Mouse (Mus musculus): ENCODE results near the gene Gipc3. TPM values are rescaled to one million over a fixed set of nuclear protein-coding genes. Genes with fewer than 3 reads are reported as not detected.

Gene Gipc3
- polyA plus RNA-seq, 2 experiments, result 0.06 to 0.09 TPM

DNA sequence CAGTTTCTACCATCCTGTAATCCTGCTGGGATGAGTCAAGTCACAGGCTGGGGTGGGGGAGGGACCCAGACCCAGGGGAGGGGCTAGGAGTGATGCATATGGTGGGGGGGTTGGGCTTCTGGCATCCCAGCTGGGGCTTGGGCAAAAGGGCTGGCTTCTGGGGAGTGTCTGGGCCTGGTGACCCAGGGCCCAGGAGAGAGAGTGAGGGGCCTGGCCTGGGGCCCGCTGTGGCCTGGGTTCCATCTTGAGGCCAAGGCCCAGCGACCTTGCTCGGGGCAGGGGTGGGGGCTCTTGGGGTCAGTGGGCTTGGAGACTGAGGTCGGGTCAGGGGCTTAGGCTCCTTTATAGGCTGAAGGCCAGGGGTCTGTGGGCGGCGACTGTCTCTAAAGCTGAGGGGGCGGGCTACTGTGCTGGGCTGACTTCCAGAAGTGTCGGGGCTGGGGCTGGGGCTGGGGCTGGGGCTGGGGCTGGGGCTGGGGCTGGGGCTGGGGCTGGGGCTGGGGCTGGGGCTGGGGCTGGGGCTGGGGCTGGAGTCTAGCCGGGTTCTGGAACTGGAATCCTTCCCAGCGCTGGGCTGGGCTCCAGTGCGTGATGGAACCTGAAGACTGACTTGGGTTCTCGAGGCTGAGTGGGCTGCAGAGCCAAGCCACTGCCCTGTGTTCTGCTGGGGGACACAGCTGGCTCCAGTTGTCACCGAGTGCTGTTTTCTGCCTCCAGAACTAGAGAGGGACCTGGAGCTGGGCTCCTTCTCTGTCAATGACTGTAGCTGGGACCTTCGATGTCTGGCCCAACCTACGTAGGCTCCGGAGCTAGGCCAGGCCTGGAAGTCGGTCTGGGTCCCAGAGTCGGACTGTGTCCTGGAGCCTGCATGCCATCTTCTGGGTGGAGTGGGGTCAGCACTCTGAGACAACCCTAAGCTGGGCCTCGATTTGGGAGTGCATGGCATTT is 7.4 kb downstream of the Gipc3 start:
- Histone ChIP-seq H3K9me3 (ENCODE audit: control insufficient read depth, low read length) (no peaks in the 10 kb centered on the region), H3K4me3 (replicated peaks; ENCODE audit: low read length) (no peak overlapping the region), H3K36me3 (ENCODE audit: control insufficient read depth, insufficient read depth, low read length) (no peaks in the 10 kb centered on the region), H3K27me3 (ENCODE audit: control insufficient read depth, insufficient read depth, low read length) (0 out of 2 replicates have a peak, but pooled peaks cover 11% of the 10 kb centered on the region), H3K4me2 (replicated peaks; ENCODE audit: low read depth, low read length, severe bottlenecking) (peak overlapping the region; percentile 22), H3K9ac (ENCODE audit: low read depth, low read length, severe bottlenecking) (peak overlapping the region; percentile 40), H3K27ac (replicated peaks; ENCODE audit: low read depth, low read length) (peak overlapping the region; percentile 86), H3K4me1 (ENCODE audit: control insufficient read depth, insufficient read depth, low read length) (peaks cover 20% of the 10 kb centered on the region)
- no peak for TF ChIP-seq POLR2A (IDR thresholded peaks at IDR 0.05; ENCODE audit: borderline replicate concordance, extremely low read depth, insufficient read depth, insufficient read length)
- peak; percentile 51 for ATAC-seq (ENCODE audit: low FRiP score, low read depth)
- DNase-seq (ENCODE audit: low spot score), result peak; percentile 58
- WGBS, result 30% methylated on average over 14 of the region's 19 CpGs

GRCm38 (mm10) chr10:81334324-81334723 is 8.7 kb downstream of the Gipc3 start:
- H3K27ac ChIP-seq (replicated peaks; ENCODE audit: low read depth, low read length), result no peak overlapping the region
- 0 out of 2 replicates have a peak, but pooled peaks cover 11% of the 10 kb centered on the region for H3K27me3 ChIP-seq (ENCODE audit: control insufficient read depth, insufficient read depth, low read length)
- H3K36me3 ChIP-seq (ENCODE audit: control insufficient read depth, insufficient read depth, low read length), result no peaks in the 10 kb centered on the region
- ATAC-seq (ENCODE audit: low FRiP score, low read depth) (no peak), DNase-seq (ENCODE audit: low spot score) (no peak)
- no peaks in the 10 kb centered on the region for H3K9me3 ChIP-seq (ENCODE audit: control insufficient read depth, low read length)
- H3K9ac ChIP-seq (ENCODE audit: low read depth, low read length, severe bottlenecking), result no peak overlapping the region
- WGBS, result 65% methylated on average over 11 of the region's 11 CpGs
- peaks cover 33% of the 10 kb centered on the region for H3K4me1 ChIP-seq (ENCODE audit: control insufficient read depth, insufficient read depth, low read length)
- no peak overlapping the region for H3K4me2 ChIP-seq (replicated peaks; ENCODE audit: low read depth, low read length, severe bottlenecking)
- H3K4me3 ChIP-seq (replicated peaks; ENCODE audit: low read length), result no peak overlapping the region
- no peak for TF ChIP-seq POLR2A (IDR thresholded peaks at IDR 0.05; ENCODE audit: borderline replicate concordance, extremely low read depth, insufficient read depth, insufficient read length)

GRCm38 (mm10) chr10:81332277-81332676 is 10.8 kb downstream of the Gipc3 start:
- H3K36me3 ChIP-seq (ENCODE audit: control insufficient read depth, insufficient read depth, low read length), result peaks cover under 1% of the 10 kb centered on the region
- no peak overlapping the region for H3K4me3 ChIP-seq (replicated peaks; ENCODE audit: low read length)
- no peak overlapping the region for H3K27ac ChIP-seq (replicated peaks; ENCODE audit: low read depth, low read length)
- H3K27me3 ChIP-seq (ENCODE audit: control insufficient read depth, insufficient read depth, low read length), result 0 out of 2 replicates have a peak, but pooled peaks cover 2% of the 10 kb centered on the region
- TF ChIP-seq POLR2A (IDR thresholded peaks at IDR 0.05; ENCODE audit: borderline replicate concordance, extremely low read depth, insufficient read depth, insufficient read length), result no peak
- no peaks in the 10 kb centered on the region for H3K9me3 ChIP-seq (ENCODE audit: control insufficient read depth, low read length)
- no peak for ATAC-seq (ENCODE audit: low FRiP score, low read depth)
- H3K4me1 ChIP-seq (ENCODE audit: control insufficient read depth, insufficient read depth, low read length), result peaks cover 42% of the 10 kb centered on the region
- 0 out of 2 replicates have a peak overlapping the region, but pooled peaks have one; percentile 4 for H3K9ac ChIP-seq (ENCODE audit: low read depth, low read length, severe bottlenecking)
- H3K4me2 ChIP-seq (replicated peaks; ENCODE audit: low read depth, low read length, severe bottlenecking), result peak overlapping the region; percentile 15; the same call in 1 of the 2 replicates
- 25% methylated on average over 29 of the region's 29 CpGs for WGBS
- DNase-seq (ENCODE audit: low spot score), result no peak

GRCm38 (mm10) chr10:81330007-81330406 is 13.1 kb downstream of the Gipc3 start:
- Histone ChIP-seq H3K4me2 (replicated peaks; ENCODE audit: low read depth, low read length, severe bottlenecking) (0 out of 2 replicates have a peak overlapping the region, but pooled peaks have one; percentile 21), H3K27me3 (ENCODE audit: control insufficient read depth, insufficient read depth, low read length) (no peaks in the 10 kb centered on the region), H3K9me3 (ENCODE audit: control insufficient read depth, low read length) (no peaks in the 10 kb centered on the region), H3K4me3 (replicated peaks; ENCODE audit: low read length) (no peak overlapping the region), H3K9ac (ENCODE audit: low read depth, low read length, severe bottlenecking) (no peak overlapping the region), H3K4me1 (ENCODE audit: control insufficient read depth, insufficient read depth, low read length) (peaks cover 29% of the 10 kb centered on the region), H3K36me3 (ENCODE audit: control insufficient read depth, insufficient read depth, low read length) (peaks cover 24% of the 10 kb centered on the region), H3K27ac (replicated peaks; ENCODE audit: low read depth, low read length) (peak overlapping the region; percentile 85)
- DNase-seq (ENCODE audit: low spot score), result no peak
- ATAC-seq (ENCODE audit: low FRiP score, low read depth), result peak; percentile 8; the same call in 1 of the 2 replicates
- TF ChIP-seq POLR2A (IDR thresholded peaks at IDR 0.05; ENCODE audit: borderline replicate concordance, extremely low read depth, insufficient read depth, insufficient read length), result no peak
- 47% methylated on average over 4 of the region's 4 CpGs for WGBS

DNA sequence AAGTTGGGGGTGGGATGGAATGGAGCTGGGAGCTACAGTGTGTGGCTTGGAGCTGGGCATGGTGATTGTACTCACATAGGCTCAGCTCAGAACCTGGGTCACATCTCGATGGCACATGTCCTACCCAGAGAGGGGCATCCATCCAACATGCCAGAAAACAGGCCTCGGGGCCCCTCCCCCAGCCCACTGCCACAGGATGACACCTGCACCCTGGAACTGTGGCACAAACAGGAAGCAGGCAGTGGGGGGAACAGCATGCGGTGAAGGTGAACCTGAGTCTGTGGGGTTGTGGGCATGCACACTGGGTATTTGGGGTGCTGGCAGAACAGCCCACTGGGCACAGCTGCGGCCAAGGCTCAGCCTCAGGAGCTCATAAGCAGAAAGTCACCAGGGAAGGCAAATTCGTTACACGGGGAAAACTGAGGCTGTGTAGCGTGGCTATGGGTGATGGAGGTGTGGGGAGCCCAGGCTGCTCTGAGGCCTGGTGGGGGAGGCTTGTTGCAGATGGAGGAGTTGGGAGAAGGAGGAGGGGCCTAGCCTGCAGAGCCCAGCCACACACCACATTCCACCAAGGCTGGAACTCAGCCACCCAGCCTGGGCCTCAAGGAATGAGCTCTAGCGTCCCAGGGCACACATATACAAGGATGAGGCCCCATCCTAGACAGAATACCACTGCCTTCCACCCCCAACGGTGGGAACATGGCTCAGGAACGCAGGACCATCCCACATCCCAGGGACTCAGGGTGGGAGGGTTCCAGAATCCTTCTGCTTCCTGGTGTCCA is 13.7 kb downstream of the Gipc3 start:
- Histone ChIP-seq H3K4me3 (replicated peaks; ENCODE audit: low read length) (no peak overlapping the region), H3K27me3 (ENCODE audit: control insufficient read depth, insufficient read depth, low read length) (no peaks in the 10 kb centered on the region), H3K4me1 (ENCODE audit: control insufficient read depth, insufficient read depth, low read length) (peaks cover 23% of the 10 kb centered on the region), H3K4me2 (replicated peaks; ENCODE audit: low read depth, low read length, severe bottlenecking) (peak overlapping the region; percentile 21), H3K36me3 (ENCODE audit: control insufficient read depth, insufficient read depth, low read length) (peaks cover 30% of the 10 kb centered on the region), H3K9me3 (ENCODE audit: control insufficient read depth, low read length) (no peaks in the 10 kb centered on the region), H3K27ac (replicated peaks; ENCODE audit: low read depth, low read length) (peak overlapping the region; percentile 85), H3K9ac (ENCODE audit: low read depth, low read length, severe bottlenecking) (peak overlapping the region; percentile 40)
- ATAC-seq (ENCODE audit: low FRiP score, low read depth) (peak; percentile 82), DNase-seq (ENCODE audit: low spot score) (peak; percentile 82)
- TF ChIP-seq POLR2A (IDR thresholded peaks at IDR 0.05; ENCODE audit: borderline replicate concordance, extremely low read depth, insufficient read depth, insufficient read length), result no peak
- 48% methylated on average over 10 of the region's 10 CpGs for WGBS
